Mouse (Mus musculus) induced T-regulatory cell, adult 2 months (primary cell): ENCODE data around the gene Dlx2.

ENCODE experiments used
- DNase-seq: peaks from one replicate; pipeline ENCODE4 v3.0.0-alpha.2; 2012; ENCODE audit warnings: low read depth

The Dlx2 gene

GRCm38 (mm10) chr2:71511209-71511608, 35.3 kb downstream of the Dlx2 start:
- no peak for DNase-seq

GRCm38 (mm10) chr2:71504852-71505251, 41.7 kb downstream of the Dlx2 start:
- no peak for DNase-seq

- no peak for DNase-seq
These were observed 47.0 kb downstream of the Dlx2 start for GRCm38 (mm10) chr2:71499276-71500230.

- DNase-seq = no peak
These were observed 49.4 kb downstream of the Dlx2 start for GRCm38 (mm10) chr2:71497175-71497574.

GRCm38 (mm10) chr2:71494971-71495370, 51.6 kb downstream of the Dlx2 start:
- no peak for DNase-seq

- DNase-seq = no peak
These were observed 52.1 kb downstream of the Dlx2 start for GRCm38 (mm10) chr2:71494503-71494902.
